Mouse (Mus musculus) stomach, postnatal 0 days (tissue): Measurements from ENCODE around the gene Stard10.

ENCODE experiments used
- CTCF ChIP-seq: IDR thresholded peaks from 2 replicates; pipeline ENCODE4 v1.5.1; 2016; ENCODE audit warnings: antibody characterized with exemption, low read depth, mild to moderate bottlenecking, moderate library complexity
- EP300 ChIP-seq: optimal IDR thresholded peaks from 2 replicates; pipeline ENCODE3; 2016; ENCODE audit warnings: antibody characterized with exemption

DNA sequence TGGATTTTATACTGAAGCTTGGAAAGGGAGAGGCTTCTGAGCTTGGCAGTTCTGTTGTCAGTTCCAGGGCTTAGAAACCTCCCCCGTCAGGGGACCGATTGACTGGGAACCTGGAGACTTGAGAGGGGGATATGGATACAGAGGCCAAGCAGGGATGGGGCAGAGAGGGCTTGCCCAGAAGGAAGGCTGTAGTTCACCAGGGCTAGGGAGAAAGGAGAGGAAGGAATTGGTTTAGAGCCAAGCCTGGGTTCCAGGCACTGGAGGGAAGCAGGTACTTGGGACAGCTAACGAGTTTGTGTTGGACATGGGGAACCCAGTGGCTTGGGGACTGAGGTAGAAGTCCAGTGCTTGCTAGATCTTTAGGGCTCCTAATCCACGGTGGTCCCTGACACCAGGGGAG is 12.7 kb downstream of the Stard10 start:
- TF ChIP-seq CTCF (no peak), EP300 (no peak)
